Mouse (Mus musculus) brain, embryonic 14.5 days (tissue): ENCODE results near the gene Rgn. TPM values are rescaled to one million over a fixed set of nuclear protein-coding genes. Genes with fewer than 3 reads are reported as not detected.

Experiments
- DNase-seq: peaks from one replicate; pipeline ENCODE4 v3.0.0-alpha.2; 2011; ENCODE audit warnings: low read depth
- CTCF ChIP-seq: fragments of 200-500 bp; IDR thresholded peaks from 2 replicates; pipeline ENCODE4 v1.5.1; 2012; ENCODE audit warnings: inconsistent platforms, mild to moderate bottlenecking, moderate library complexity, borderline replicate concordance; ENCODE audit not compliant: insufficient read depth, insufficient read length; ENCODE audit errors: extremely low read depth
- POLR2A ChIP-seq: fragments of 200-500 bp; IDR thresholded peaks from 2 replicates; pipeline ENCODE4 v1.6.1; 2012; ENCODE audit warnings: mild to moderate bottlenecking, inconsistent platforms, borderline replicate concordance; ENCODE audit not compliant: poor library complexity, insufficient read depth, insufficient read length, severe bottlenecking; ENCODE audit errors: extremely low read depth
- polyA plus RNA-seq: library from polyadenylated mRNA; depleted of rRNA; stranded (reverse); fragments of >200 nt; gene quantifications from 2 replicates; pipeline ENCODE4 v1.2.3, GENCODE M21; 2012; rRNA removed

Rgn gene
- polyA plus RNA-seq, 1 experiment = 0.22 TPM

DNA sequence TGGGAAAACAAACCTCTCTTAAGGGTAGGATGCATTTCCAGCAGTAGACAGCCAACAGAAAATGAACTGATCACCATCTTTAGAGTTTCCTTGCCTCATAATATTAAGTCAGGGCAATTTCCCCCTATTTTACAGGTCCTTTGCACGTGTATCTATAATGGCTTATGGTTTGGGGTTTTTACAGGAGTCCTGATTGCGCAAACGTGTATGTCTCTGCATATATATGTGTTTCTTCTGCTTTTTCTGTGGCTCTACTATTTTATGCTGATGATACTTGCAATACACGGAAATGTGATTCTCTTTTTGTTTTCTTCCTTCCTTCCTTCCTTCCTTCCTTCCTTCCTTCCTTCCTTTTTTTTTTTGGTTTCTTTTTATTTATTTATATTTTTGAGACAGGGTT, 24.3 kb downstream of the Rgn start:
- TF ChIP-seq CTCF = no peak
- DNase-seq = no peak

DNA sequence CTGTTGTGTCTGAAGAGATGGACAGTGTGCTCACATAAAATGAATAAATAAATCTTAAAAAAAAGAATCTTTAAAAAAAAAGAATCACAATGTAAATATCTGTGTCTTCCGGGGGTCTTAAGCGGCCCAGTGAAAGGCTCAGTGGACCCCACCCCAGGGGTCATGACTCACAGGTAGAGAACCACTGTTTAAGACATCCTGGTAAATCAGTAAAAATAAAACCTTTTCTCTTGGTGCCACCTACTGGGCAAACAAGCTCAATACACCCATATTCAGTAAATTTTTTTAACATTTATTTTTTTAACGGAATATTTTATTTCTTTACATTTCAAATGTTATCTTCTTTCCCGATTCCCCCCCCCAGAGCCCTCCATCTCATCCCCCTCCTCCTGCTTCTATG, 38.4 kb downstream of the Rgn start:
- peak; percentile 12 for DNase-seq
- no peak for TF ChIP-seq CTCF
- no peak for TF ChIP-seq POLR2A

DNA sequence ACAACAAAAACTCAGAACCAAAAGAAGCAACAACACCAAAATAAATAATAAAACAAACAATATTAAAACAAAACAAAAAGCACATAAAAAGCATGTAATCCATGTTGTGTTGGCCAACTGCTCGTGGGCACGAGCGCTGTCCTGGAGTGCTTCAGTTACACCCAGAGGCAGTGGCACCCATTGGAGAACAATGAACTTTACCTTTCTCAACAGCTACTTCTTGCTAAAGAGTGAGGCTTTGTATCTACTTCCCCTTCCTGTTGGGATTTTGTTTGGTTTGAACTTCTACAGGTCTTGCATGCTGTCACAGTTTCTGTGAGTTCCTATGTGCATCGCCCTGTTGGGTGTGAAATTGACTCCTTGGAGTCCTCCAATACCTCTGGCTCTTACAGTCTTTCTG, 58.9 kb downstream of the Rgn start:
- no peak for DNase-seq
- TF ChIP-seq POLR2A (no peak), CTCF (no peak)

Other genes starting within 250 kb of the Rgn start
- gene Rp2, start 185.3 kb upstream of the Rgn start, polyA plus RNA-seq = 9.4 and 10.8 TPM in 2 replicates
- gene Jade3, start 124.1 kb upstream of the Rgn start, polyA plus RNA-seq = 9.5 and 10.3 TPM in 2 replicates
- 83.1 and 91.0 TPM in 2 replicates for gene Rbm10, start 67.7 kb downstream of the Rgn start, polyA plus RNA-seq
- 131 and 148 TPM in 2 replicates for gene Ndufb11, start 67.8 kb downstream of the Rgn start, polyA plus RNA-seq
- gene Uba1, start 108.5 kb downstream of the Rgn start, polyA plus RNA-seq = 580 and 611 TPM in 2 replicates
- 251 and 271 TPM in 2 replicates for gene Cdk16, start 138.2 kb downstream of the Rgn start, polyA plus RNA-seq
- 110 and 114 TPM in 2 replicates for gene Usp11, start 154.1 kb downstream of the Rgn start, polyA plus RNA-seq
- gene Araf, start 248.0 kb downstream of the Rgn start, polyA plus RNA-seq = 229 and 263 TPM in 2 replicates